Mouse (Mus musculus): ENCODE measurements around the gene Zfp740.

DNA sequence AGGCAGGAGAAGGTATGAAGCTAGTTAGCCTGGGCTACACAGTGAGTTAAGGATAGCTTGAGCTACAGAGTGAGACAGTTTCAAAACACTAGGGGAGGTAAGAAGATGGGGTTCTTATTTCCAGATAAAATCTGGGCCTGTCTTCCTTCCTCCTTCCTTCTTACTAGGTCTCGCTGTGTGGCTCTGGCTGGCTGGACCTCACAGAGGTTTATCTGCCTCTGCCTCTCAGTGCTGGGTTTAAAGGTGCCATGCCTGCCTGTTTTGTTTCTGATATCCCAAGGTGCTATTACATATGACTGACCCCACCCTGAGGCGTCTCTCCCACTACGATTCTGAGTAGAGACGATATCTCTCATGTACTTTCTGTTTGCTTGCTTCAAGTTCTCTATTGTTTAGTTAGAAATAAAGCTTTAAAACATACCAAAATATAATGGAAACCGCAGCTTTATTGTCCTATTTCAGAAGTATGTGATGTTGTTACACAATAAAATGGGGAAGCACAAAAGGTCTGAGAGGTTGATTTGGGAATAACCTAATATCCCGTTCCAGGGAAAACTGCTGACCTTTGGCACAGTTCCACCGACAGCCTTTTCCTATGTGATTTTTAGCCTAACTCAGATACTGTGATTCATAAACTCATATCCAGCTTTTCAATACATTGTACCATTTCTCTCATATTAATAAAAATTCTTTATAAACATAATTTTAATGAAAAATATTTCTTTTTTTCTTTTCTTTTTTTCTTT is 26.3 kb upstream of the Zfp740 start:
- TF ChIP-seq NELFE (IDR thresholded peaks at IDR 0.05; ENCODE audit: low read depth, low read length) (no peak), SMC3 (IDR thresholded peaks at IDR 0.05; ENCODE audit: low read depth, low read length) (no peak), SIN3A (IDR thresholded peaks at IDR 0.05; ENCODE audit: low read length) (no peak), KAT2A (IDR thresholded peaks at IDR 0.05; ENCODE audit: insufficient replicate concordance, low read length) (no peak), POLR2AphosphoS2 (IDR thresholded peaks at IDR 0.05; ENCODE audit: low read depth, low read length) (no peak), POLR2A (IDR thresholded peaks at IDR 0.05; ENCODE audit: low read depth, low read length) (no peak), USF1 (IDR thresholded peaks at IDR 0.05; ENCODE audit: low read depth, low read length) (no peak), CTCF (conservative IDR thresholded peaks at IDR 0.05 in 1 of 2, IDR thresholded peaks at IDR 0.05 in 1 of 2; ENCODE audit: low read depth in 2 of 2, low read length in 2 of 2) (no peak), TBP (conservative IDR thresholded peaks at IDR 0.05; ENCODE audit: low read depth, low read length) (no peak), CHD2 (IDR thresholded peaks at IDR 0.05; ENCODE audit: low read length) (no peak), ZKSCAN1 (IDR thresholded peaks at IDR 0.05; ENCODE audit: borderline replicate concordance, low read depth, low read length) (no peak), RAD21 (IDR thresholded peaks at IDR 0.05; ENCODE audit: low read depth, low read length) (no peak), JUND (conservative IDR thresholded peaks at IDR 0.05; ENCODE audit: low read depth, low read length) (no peak)

Measured in CH12.LX (cell line).